18 mouse cellular contexts compared by ENCODE assay signal in genomic region chr13:43666130-43666529, GRCm38 (mm10). TPM values are rescaled to one million over a fixed set of nuclear protein-coding genes. Genes with fewer than 3 reads are reported as not detected.
"Had no signal": no experiment of that assay in that cellular context is flagged by ENCODE, and none has a peak within 500 bp of the region (broad histone marks: within the 10 kb centered on the region; RNA-seq: fewer than 3 reads in every experiment).

No protein-coding gene starts in this region.

- H3K27me3 ChIP-seq: liver, embryonic 13.5 days; stomach, embryonic 15.5 days had no signal

- H3K4me3 ChIP-seq: left cerebral cortex, adult 2 months; liver, embryonic 13.5 days; stomach, embryonic 15.5 days had no signal

- H3K9ac ChIP-seq: liver, embryonic 13.5 days; stomach, embryonic 15.5 days had no signal

- H3K36me3 ChIP-seq: liver, embryonic 13.5 days; stomach, embryonic 15.5 days had no signal

- DNase-seq: kidney, postnatal 14 days; kidney, postnatal 4 days; layer of hippocampus, adult 9-11 months; layer of hippocampus, postnatal 36 days; liver, embryonic 13.5 days; lung, adult 2 months; lung, postnatal 14 days; lung, postnatal 4 days; midbrain, embryonic 14.5 days; spleen, adult 18-20 months; thymus, postnatal 25 days had no signal

- H3K4me2 ChIP-seq: liver, embryonic 13.5 days; midbrain, embryonic 11.5 days; stomach, embryonic 15.5 days had no signal

- H3K27ac ChIP-seq: left cerebral cortex, adult 2 months; liver, embryonic 13.5 days; stomach, embryonic 15.5 days had no signal

- H3K9me3 ChIP-seq: liver, embryonic 13.5 days; stomach, embryonic 15.5 days had no signal

- H3K4me1 ChIP-seq: liver, embryonic 13.5 days; stomach, embryonic 15.5 days had no signal

RNA-seq across cellular contexts. Expression of gene Rnf182, which starts 50.6 kb away (rescaled TPM):
- total RNA-seq: liver, adult 2 months; megakaryocyte progenitor cell, adult 5-6 weeks; megakaryocyte-erythroid progenitor cell, adult 5-6 weeks had no signal
- polyA plus RNA-seq: liver, adult 2 months; liver, embryonic 16.5 days had no signal
